Mouse (Mus musculus) hindbrain, embryonic 15.5 days (tissue): ENCODE measurements around the gene Arid1b. TPM values are rescaled to one million over a fixed set of nuclear protein-coding genes. Genes with fewer than 3 reads are reported as not detected.

Source experiments
- ATAC-seq: fragments of 200-750 bp; cut with Nextera tagmentation; 2 replicates; pipeline ENCODE4 v1.8.0; 2017; ENCODE audit warnings: low read depth, moderate number of reproducible peaks, moderate TSS enrichment; ENCODE audit not compliant: low FRiP score
- H3K27ac ChIP-seq: fragments of 300-500 bp; sonication (generic); replicated peaks from 2 replicates; pipeline ENCODE4 v1.5.1; 2015; ENCODE audit warnings: mild to moderate bottlenecking, inconsistent platforms
- H3K27me3 ChIP-seq: fragments of 300-500 bp; sonication (generic); 2 replicates; pipeline ENCODE4 v1.6.1; 2015; ENCODE audit warnings: control low read depth, inconsistent platforms
- H3K36me3 ChIP-seq: fragments of 300-500 bp; sonication (generic); 2 replicates; pipeline ENCODE4 v1.6.1; 2015; ENCODE audit warnings: control low read depth, inconsistent platforms
- H3K4me1 ChIP-seq: fragments of 300-500 bp; sonication (generic); replicated peaks from 2 replicates; pipeline ENCODE4 v1.6.1; 2015; ENCODE audit warnings: control low read depth, inconsistent platforms
- H3K4me2 ChIP-seq: fragments of 300-500 bp; sonication (generic); 2 replicates; pipeline ENCODE4 v1.6.1; 2015; ENCODE audit warnings: moderate library complexity, mild to moderate bottlenecking, inconsistent platforms
- H3K4me3 ChIP-seq: fragments of 300-500 bp; sonication (generic); 2 replicates; pipeline ENCODE4 v1.5.1; 2015; ENCODE audit warnings: mild to moderate bottlenecking, inconsistent platforms
- H3K9ac ChIP-seq: fragments of 300-500 bp; sonication (generic); 2 replicates; pipeline ENCODE4 v1.6.1; 2015; ENCODE audit warnings: inconsistent platforms
- H3K9me3 ChIP-seq: fragments of 300-500 bp; sonication (generic); 2 replicates; pipeline ENCODE4 v1.6.1; 2016; ENCODE audit warnings: control low read depth, inconsistent platforms
- WGBS: fragments of 180-500 bp; shearing (Covaris S2); methylation state at CpG from one replicate; pipeline ENCODE4 v1.1.7; 2015; 5-methylcytosine and 5-hydroxymethylcytosine counted together
- polyA plus RNA-seq: library from polyadenylated mRNA; unstranded; fragments of >200 nt; fragmentation: Nextera tagmentation; extraction: Ambion mirVana; gene quantifications from 2 replicates; pipeline ENCODE4 v1.2.1, GENCODE M21; 2015

Arid1b gene
- polyA plus RNA-seq, 1 experiment from 2014 or later, result 14.3 TPM

DNA sequence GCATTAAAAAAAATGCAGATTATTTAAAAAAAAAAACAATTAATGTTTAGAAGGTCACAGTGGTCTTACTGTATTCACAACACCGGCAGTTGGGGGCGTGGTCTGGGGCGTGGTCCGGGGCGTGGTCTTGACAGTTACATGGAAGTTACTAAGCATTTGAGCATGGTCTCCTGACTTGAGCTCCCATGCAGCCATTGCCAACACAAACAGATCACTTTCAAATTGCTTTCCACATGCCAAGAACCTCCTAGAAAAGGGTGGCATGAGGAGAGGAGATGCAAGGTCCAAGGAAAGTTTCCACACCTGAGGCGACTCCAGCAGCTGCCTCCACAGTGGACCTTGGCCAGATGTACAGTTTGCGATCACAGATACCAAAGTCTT, 383.8 kb downstream of the Arid1b start:
- no peaks in the 10 kb centered on the region for H3K36me3 ChIP-seq
- no peaks in the 10 kb centered on the region for H3K9me3 ChIP-seq
- ATAC-seq, result no peak
- 31% methylated on average over 7 of the region's 7 CpGs for WGBS
- H3K4me2 ChIP-seq, result peak overlapping the region; percentile 17; the same call in 1 of the 2 replicates
- peaks cover 14% of the 10 kb centered on the region for H3K4me1 ChIP-seq
- H3K9ac ChIP-seq, result no peak overlapping the region
- H3K27me3 ChIP-seq, result no peaks in the 10 kb centered on the region
- H3K4me3 ChIP-seq, result no peak overlapping the region
- no peak overlapping the region for H3K27ac ChIP-seq

DNA sequence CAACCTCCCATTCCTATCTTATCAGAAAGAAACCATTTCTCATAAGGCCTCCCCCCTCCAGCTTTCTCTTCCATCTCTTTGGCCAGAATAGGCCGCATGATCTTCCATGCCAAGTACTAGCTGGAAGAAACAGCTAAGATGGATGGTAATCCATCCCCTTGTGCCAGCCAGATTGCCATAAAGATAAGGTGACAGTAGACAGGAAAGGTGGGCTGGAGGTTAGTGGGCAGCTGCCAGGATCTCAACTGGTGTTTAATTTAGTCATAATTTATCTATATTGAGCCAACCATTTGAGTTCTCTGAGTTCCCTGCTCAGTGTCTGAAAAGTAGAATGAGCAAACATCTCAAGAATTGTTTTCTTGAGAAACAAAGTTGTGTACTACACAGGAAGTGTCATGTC, 391.6 kb downstream of the Arid1b start:
- Histone ChIP-seq H3K9ac (no peak overlapping the region), H3K27ac (no peak overlapping the region)
- WGBS, result 95% methylated on average over 1 of the region's 1 CpGs

DNA sequence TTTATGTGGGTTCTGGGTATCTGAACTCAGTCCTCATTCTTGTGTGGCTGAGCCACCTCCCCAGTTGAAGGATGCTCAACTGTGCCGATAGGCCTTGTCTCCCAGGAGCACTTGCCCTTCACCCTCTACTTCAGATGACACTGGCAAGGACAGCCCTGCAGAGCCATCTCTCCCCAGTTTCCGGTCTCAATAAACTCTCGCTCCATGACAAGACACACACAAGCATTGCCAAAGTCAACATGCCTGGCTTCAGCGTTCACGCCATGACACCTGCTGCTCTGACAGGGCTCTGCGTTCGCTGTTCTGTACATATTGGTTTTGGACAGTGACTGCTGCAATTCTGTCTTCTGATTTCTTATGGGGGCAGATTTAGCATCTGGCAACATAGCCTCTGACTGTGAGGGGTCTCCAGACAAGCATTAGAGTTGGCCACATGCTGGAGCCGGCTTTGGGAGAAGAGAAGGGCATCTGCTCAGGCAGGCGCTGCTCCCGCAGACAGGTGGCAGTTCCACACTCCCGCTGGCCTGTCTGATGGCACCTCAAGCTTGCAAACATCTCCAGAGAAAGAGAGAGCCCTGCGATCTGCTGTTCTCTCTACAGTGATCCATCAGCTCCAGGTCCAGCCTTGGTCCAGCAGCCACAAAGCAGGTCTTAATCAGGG, 392.9 kb downstream of the Arid1b start:
- no peak overlapping the region for H3K4me3 ChIP-seq
- H3K4me2 ChIP-seq, result no peak overlapping the region
- no peaks in the 10 kb centered on the region for H3K36me3 ChIP-seq
- no peak overlapping the region for H3K9ac ChIP-seq
- no peak overlapping the region for H3K27ac ChIP-seq
- H3K4me1 ChIP-seq, result peaks cover 9% of the 10 kb centered on the region
- WGBS, result 76% methylated on average over 12 of the region's 12 CpGs
- no peaks in the 10 kb centered on the region for H3K27me3 ChIP-seq
- ATAC-seq, result no peak
- no peaks in the 10 kb centered on the region for H3K9me3 ChIP-seq

More for the DNA sequence above, 391.6 kb downstream of the Arid1b start:
- Histone ChIP-seq H3K27me3 (no peaks in the 10 kb centered on the region), H3K4me1 (peaks cover 7% of the 10 kb centered on the region), H3K4me3 (no peak overlapping the region), H3K36me3 (no peaks in the 10 kb centered on the region), H3K4me2 (no peak overlapping the region), H3K9me3 (no peaks in the 10 kb centered on the region)
- no peak for ATAC-seq

DNA sequence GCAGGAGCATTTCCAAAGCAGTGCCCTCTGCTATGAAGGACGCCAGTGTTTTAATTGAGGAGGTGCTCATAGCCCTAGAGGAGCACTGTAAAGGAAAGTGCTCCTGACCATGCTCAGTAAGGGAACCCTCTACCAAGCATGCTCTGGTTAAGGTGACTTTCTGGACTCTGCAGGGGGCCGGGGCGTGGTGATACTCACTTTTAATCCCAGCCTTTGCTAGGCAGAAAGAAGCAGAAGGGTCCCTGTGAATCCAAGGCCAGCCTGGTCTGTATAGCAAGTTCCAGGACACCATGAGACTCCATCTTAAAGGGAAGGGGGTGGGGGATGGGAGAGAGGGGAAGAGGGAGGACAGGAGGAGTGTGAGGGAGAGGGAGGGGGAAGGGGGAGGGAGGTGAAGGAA, 394.2 kb downstream of the Arid1b start:
- no peaks in the 10 kb centered on the region for H3K9me3 ChIP-seq
- H3K9ac ChIP-seq, result no peak overlapping the region
- H3K27ac ChIP-seq, result no peak overlapping the region
- H3K27me3 ChIP-seq, result no peaks in the 10 kb centered on the region
- no peak overlapping the region for H3K4me2 ChIP-seq
- no peaks in the 10 kb centered on the region for H3K36me3 ChIP-seq
- H3K4me3 ChIP-seq, result no peak overlapping the region
- ATAC-seq, result no peak
- H3K4me1 ChIP-seq, result peaks cover 9% of the 10 kb centered on the region
- WGBS, result 70% methylated on average over 3 of the region's 3 CpGs

DNA sequence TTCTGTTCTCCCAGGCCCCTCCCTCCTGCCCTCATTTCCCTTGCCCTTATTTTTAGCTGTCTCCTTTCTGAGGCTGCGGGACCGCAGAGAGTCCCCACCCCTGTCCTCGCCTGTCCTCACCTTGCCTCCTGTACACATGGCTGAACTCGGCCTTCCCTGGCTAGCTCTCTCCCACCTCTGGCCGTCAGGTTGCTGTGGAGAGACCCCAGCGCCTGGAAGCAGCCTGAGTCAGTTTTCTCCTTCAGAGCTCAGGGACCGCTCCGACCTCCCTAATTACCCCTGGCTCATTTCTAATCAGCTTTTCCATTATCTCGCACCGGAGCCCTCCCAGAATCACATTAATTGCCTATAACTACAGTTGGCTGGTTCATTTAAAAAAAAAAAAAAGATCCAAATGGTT, 396.6 kb downstream of the Arid1b start:
- ATAC-seq, result no peak; the same call in 1 of the 2 replicates
- Histone ChIP-seq H3K9me3 (no peaks in the 10 kb centered on the region), H3K27me3 (no peaks in the 10 kb centered on the region), H3K9ac (no peak overlapping the region), H3K27ac (peak overlapping the region; percentile 70), H3K4me1 (peaks cover 9% of the 10 kb centered on the region), H3K4me3 (no peak overlapping the region), H3K36me3 (no peaks in the 10 kb centered on the region), H3K4me2 (no peak overlapping the region)
- 49% methylated on average over 10 of the region's 10 CpGs for WGBS

DNA sequence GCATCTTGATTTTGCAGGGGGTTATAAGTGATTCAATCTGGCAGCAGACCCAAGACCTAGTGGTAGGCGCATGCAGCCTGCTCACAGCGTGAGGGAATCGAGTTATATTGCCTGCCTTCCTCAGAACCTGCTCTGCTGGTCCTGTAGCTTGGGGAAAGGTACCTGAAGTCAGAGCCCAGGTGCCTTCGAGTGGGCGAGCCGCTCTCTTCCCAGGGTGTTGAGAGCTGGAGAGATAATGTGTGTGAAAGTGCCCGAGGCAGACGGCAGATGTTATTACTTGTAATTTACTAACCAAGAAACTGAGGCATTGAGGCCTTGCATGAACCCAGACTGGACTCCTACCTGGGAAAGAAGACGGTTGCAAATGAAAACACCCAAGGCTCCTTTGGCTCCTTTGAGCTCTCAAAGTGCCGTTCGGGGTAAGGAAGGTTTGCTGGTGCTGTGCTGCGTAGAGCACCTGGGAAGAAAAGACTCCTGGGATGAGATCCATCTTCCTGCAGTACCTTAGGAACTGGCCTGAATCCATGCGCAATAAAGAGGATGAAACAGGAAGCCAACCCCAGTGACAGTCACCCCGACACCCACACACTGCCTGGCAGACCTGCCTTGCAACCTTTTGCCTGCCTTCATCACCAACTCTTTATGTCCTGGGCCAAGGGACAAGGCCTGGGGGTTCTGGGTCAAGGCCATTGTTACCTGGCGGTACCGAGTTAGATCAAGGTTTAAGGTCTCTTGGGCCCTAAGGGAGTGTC, 401.5 kb downstream of the Arid1b start:
- 89% methylated on average over 16 of the region's 16 CpGs for WGBS
- no peak for ATAC-seq
- no peaks in the 10 kb centered on the region for H3K36me3 ChIP-seq
- H3K9ac ChIP-seq, result no peak overlapping the region
- H3K4me3 ChIP-seq, result no peak overlapping the region
- H3K4me1 ChIP-seq, result peaks cover 8% of the 10 kb centered on the region
- H3K27ac ChIP-seq, result no peak overlapping the region
- H3K9me3 ChIP-seq, result no peaks in the 10 kb centered on the region
- H3K27me3 ChIP-seq, result 0 out of 2 replicates have a peak, but pooled peaks cover 4% of the 10 kb centered on the region
- no peak overlapping the region for H3K4me2 ChIP-seq

DNA sequence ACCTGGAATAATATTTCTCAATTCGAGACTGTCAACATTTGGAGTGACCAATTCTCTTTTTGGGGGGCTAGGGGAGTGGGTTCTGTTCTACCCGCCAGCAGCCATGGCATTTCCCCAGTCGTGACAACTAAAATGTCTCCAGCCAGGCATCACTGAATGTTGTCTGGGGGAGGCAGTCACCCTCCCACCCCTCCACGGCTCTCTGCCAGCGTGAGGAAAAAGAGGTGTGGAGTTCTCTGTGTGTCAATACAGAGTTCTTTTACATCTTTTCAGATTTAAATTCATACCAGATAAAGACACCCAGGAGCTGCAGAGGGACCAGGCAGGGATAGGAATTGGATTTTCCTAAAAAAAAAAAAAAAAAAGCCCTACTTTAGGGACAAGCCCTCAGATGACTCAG, 402.1 kb downstream of the Arid1b start:
- WGBS, result 68% methylated on average over 5 of the region's 5 CpGs
- no peak overlapping the region for H3K27ac ChIP-seq
- no peak overlapping the region for H3K4me3 ChIP-seq
- H3K27me3 ChIP-seq, result 0 out of 2 replicates have a peak, but pooled peaks cover 4% of the 10 kb centered on the region
- no peak overlapping the region for H3K4me2 ChIP-seq
- H3K9me3 ChIP-seq, result no peaks in the 10 kb centered on the region
- H3K36me3 ChIP-seq, result no peaks in the 10 kb centered on the region
- no peak for ATAC-seq
- H3K4me1 ChIP-seq, result peaks cover 6% of the 10 kb centered on the region
- H3K9ac ChIP-seq, result no peak overlapping the region
